Mouse (Mus musculus): ENCODE measurements around the gene 1700028P14Rik. TPM values are rescaled to one million over a fixed set of nuclear protein-coding genes. Genes with fewer than 3 reads are reported as not detected.
A peak's percentile ranks its signal among the peaks of the same experiment; 100 is the strongest.

The 1700028P14Rik gene
- not detected in 2 replicates for polyA plus RNA-seq (2012; rRNA removed)

GRCm38 (mm10) chr19:23652644-23653043, at the start of gene 1700028P14Rik:
Gene 1700028P14Rik, minus strand, starts transcription at chr19:23652812.
- DNase-seq (ENCODE audit: low read depth in 1 of 2, low spot score in 2 of 2), result no peak
- no peak within 1 kb of the TSS for H3K4me3 ChIP-seq (ENCODE audit: extremely low read depth, insufficient read depth, insufficient read length)
- H3K27me3 ChIP-seq (ENCODE audit: control insufficient read depth, insufficient read depth, low read length), result no peaks in the 10 kb centered on the region
- WGBS, result 18% methylated on average over 13 of the region's 13 CpGs
- H3K36me3 ChIP-seq (ENCODE audit: control insufficient read depth, insufficient read depth, low read length), result no peaks in the 10 kb centered on the region
- H3K27ac ChIP-seq (ENCODE audit: insufficient read depth, low read length), result no peak within 1 kb of the TSS
- H3K4me1 ChIP-seq (ENCODE audit: control insufficient read depth, insufficient read depth, insufficient read length), result no peaks in the 10 kb centered on the region
- TF ChIP-seq CTCF (IDR thresholded peaks at IDR 0.05; ENCODE audit: extremely low read depth, insufficient read depth, insufficient read length, insufficient replicate concordance), result no peak
- TF ChIP-seq POLR2A (IDR thresholded peaks at IDR 0.05; ENCODE audit: low read depth, low read length), result no peak

GRCm38 (mm10) chr19:23699131-23699530, 46.5 kb upstream of the 1700028P14Rik start:
- no peaks in the 10 kb centered on the region for H3K27me3 ChIP-seq (ENCODE audit: control insufficient read depth, insufficient read depth, low read length)
- no peak overlapping the region for H3K4me3 ChIP-seq (ENCODE audit: extremely low read depth, insufficient read depth, insufficient read length)
- WGBS, result 73% methylated on average over 4 of the region's 4 CpGs
- peaks cover 11% of the 10 kb centered on the region for H3K36me3 ChIP-seq (ENCODE audit: control insufficient read depth, insufficient read depth, low read length)
- no peaks in the 10 kb centered on the region; the same call in 1 of the 2 replicates for H3K4me1 ChIP-seq (ENCODE audit: control insufficient read depth, insufficient read depth, insufficient read length)
- TF ChIP-seq POLR2A (IDR thresholded peaks at IDR 0.05; ENCODE audit: low read depth, low read length), result no peak
- no peak for TF ChIP-seq CTCF (IDR thresholded peaks at IDR 0.05; ENCODE audit: extremely low read depth, insufficient read depth, insufficient read length, insufficient replicate concordance)
- no peak for DNase-seq (ENCODE audit: low read depth in 1 of 2, low spot score in 2 of 2)
- H3K27ac ChIP-seq (ENCODE audit: insufficient read depth, low read length), result no peak overlapping the region

DNA sequence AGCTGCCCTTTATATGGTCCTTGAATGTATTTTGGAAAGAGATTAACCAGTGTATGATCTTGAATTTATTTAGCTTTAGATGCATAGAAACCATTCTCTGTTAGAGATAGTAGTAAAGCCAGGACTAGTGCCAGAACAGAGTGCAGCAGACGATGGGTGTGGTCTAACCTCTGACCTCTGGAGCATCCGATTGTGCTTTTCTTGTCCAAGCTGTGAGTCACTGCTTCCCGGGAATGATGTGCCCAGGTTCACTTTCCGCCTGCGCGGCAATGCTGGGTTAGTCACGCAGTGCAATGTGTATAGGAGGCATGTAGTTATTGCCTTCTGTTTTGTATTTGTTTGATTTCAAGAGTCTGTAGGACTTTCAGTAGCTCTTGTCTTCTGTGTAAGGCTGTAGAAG, 45.8 kb upstream of the 1700028P14Rik start:
- no peaks in the 10 kb centered on the region; the same call in 1 of the 2 replicates for H3K4me1 ChIP-seq (ENCODE audit: control insufficient read depth, insufficient read depth, insufficient read length)
- no peaks in the 10 kb centered on the region for H3K27me3 ChIP-seq (ENCODE audit: control insufficient read depth, insufficient read depth, low read length)
- 92% methylated on average over 7 of the region's 7 CpGs for WGBS
- DNase-seq (ENCODE audit: low read depth in 1 of 2, low spot score in 2 of 2), result no peak
- no peak overlapping the region for H3K4me3 ChIP-seq (ENCODE audit: extremely low read depth, insufficient read depth, insufficient read length)
- H3K27ac ChIP-seq (ENCODE audit: insufficient read depth, low read length), result no peak overlapping the region
- peaks cover 11% of the 10 kb centered on the region for H3K36me3 ChIP-seq (ENCODE audit: control insufficient read depth, insufficient read depth, low read length)
- TF ChIP-seq POLR2A (IDR thresholded peaks at IDR 0.05; ENCODE audit: low read depth, low read length) (no peak), CTCF (IDR thresholded peaks at IDR 0.05; ENCODE audit: extremely low read depth, insufficient read depth, insufficient read length, insufficient replicate concordance) (no peak)

DNA sequence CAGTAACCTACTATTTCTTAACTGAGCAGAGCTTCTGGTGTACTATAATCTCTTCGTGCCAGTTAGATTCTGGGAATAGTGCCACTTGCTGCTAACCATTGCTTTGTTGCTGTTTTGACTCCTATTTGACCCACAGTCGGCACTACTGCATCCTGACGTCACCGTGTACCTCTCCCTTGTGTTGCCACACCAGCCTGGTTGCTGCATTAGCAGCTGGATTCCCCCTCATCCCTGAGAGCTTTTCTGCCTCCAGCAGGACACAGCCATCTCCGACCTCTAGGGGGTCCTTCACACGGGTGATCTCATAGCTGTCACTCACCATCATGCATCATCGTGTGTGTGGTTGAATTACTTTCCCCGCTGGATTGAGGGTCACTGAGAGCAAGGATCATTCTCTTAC, 45.2 kb upstream of the 1700028P14Rik start:
- no peak for TF ChIP-seq POLR2A (IDR thresholded peaks at IDR 0.05; ENCODE audit: low read depth, low read length)
- TF ChIP-seq CTCF (IDR thresholded peaks at IDR 0.05; ENCODE audit: extremely low read depth, insufficient read depth, insufficient read length, insufficient replicate concordance), result no peak
- no peak overlapping the region for H3K4me3 ChIP-seq (ENCODE audit: extremely low read depth, insufficient read depth, insufficient read length)
- WGBS, result 89% methylated on average over 8 of the region's 8 CpGs
- DNase-seq (ENCODE audit: low read depth in 1 of 2, low spot score in 2 of 2), result no peak
- H3K27ac ChIP-seq (ENCODE audit: insufficient read depth, low read length), result no peak overlapping the region
- H3K4me1 ChIP-seq (ENCODE audit: control insufficient read depth, insufficient read depth, insufficient read length), result no peaks in the 10 kb centered on the region; the same call in 1 of the 2 replicates
- H3K36me3 ChIP-seq (ENCODE audit: control insufficient read depth, insufficient read depth, low read length), result peaks cover 11% of the 10 kb centered on the region
- no peaks in the 10 kb centered on the region for H3K27me3 ChIP-seq (ENCODE audit: control insufficient read depth, insufficient read depth, low read length)

DNA sequence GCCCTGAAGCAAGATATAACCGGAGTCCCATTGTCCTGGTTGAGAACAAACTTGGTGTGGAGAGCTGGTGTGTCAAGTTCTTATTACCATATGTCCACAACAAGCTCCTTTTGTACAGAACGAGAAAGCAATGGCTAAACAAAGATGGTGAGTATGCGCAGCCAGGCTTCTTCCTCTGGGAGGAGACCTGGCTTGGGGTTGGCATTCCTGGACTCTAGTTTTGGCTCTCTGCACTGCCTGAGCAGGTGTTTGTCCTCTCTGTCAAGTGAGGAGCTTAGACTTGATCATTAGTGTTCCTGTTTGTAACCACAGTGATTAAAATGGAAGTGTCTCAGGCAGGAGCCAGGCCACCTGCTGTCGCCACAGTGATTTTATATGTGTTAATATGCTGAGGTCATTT, 41.7 kb upstream of the 1700028P14Rik start:
- Histone ChIP-seq H3K36me3 (ENCODE audit: control insufficient read depth, insufficient read depth, low read length) (peaks cover 9% of the 10 kb centered on the region), H3K4me1 (ENCODE audit: control insufficient read depth, insufficient read depth, insufficient read length) (peaks cover 2% of the 10 kb centered on the region; the same call in 1 of the 2 replicates), H3K4me3 (ENCODE audit: extremely low read depth, insufficient read depth, insufficient read length) (no peak overlapping the region), H3K27me3 (ENCODE audit: control insufficient read depth, insufficient read depth, low read length) (no peaks in the 10 kb centered on the region), H3K27ac (ENCODE audit: insufficient read depth, low read length) (no peak overlapping the region)
- WGBS, result 92% methylated on average over 4 of the region's 4 CpGs
- no peak for DNase-seq (ENCODE audit: low read depth in 1 of 2, low spot score in 2 of 2)
- TF ChIP-seq CTCF (IDR thresholded peaks at IDR 0.05; ENCODE audit: extremely low read depth, insufficient read depth, insufficient read length, insufficient replicate concordance) (no peak), POLR2A (IDR thresholded peaks at IDR 0.05; ENCODE audit: low read depth, low read length) (no peak)

- Histone ChIP-seq H3K4me3 (ENCODE audit: extremely low read depth, insufficient read depth, insufficient read length) (0 out of 2 replicates have a peak overlapping the region, but pooled peaks have one; percentile 14), H3K27me3 (ENCODE audit: control insufficient read depth, insufficient read depth, low read length) (no peaks in the 10 kb centered on the region; the same call in 1 of the 2 replicates), H3K27ac (ENCODE audit: insufficient read depth, low read length) (no peak overlapping the region), H3K4me1 (ENCODE audit: control insufficient read depth, insufficient read depth, insufficient read length) (peaks cover 2% of the 10 kb centered on the region), H3K36me3 (ENCODE audit: control insufficient read depth, insufficient read depth, low read length) (no peaks in the 10 kb centered on the region)
- 74% methylated on average over 4 of the region's 4 CpGs for WGBS
- no peak for TF ChIP-seq CTCF (IDR thresholded peaks at IDR 0.05; ENCODE audit: extremely low read depth, insufficient read depth, insufficient read length, insufficient replicate concordance)
- TF ChIP-seq POLR2A (IDR thresholded peaks at IDR 0.05; ENCODE audit: low read depth, low read length), result no peak
- no peak for DNase-seq (ENCODE audit: low read depth in 1 of 2, low spot score in 2 of 2)
Measured at GRCm38 (mm10) chr19:23688421-23688946, 35.9 kb upstream of the 1700028P14Rik start.

- H3K4me3 ChIP-seq (ENCODE audit: extremely low read depth, insufficient read depth, insufficient read length), result peak within 1 kb of the TSS; percentile 99
- no peaks in the 10 kb centered on the region; the same call in 1 of the 2 replicates for H3K27me3 ChIP-seq (ENCODE audit: control insufficient read depth, insufficient read depth, low read length)
- under 1% methylated on average over 93 of the region's 93 CpGs for WGBS
- H3K27ac ChIP-seq (ENCODE audit: insufficient read depth, low read length), result peak within 1 kb of the TSS; percentile 97
- peak; percentile 69 to 87 for DNase-seq (ENCODE audit: low read depth in 1 of 2, low spot score in 2 of 2)
- no peaks in the 10 kb centered on the region for H3K36me3 ChIP-seq (ENCODE audit: control insufficient read depth, insufficient read depth, low read length)
- peaks cover 2% of the 10 kb centered on the region for H3K4me1 ChIP-seq (ENCODE audit: control insufficient read depth, insufficient read depth, insufficient read length)
- TF ChIP-seq CTCF (IDR thresholded peaks at IDR 0.05; ENCODE audit: extremely low read depth, insufficient read depth, insufficient read length, insufficient replicate concordance), result peak; percentile 1; the same call in 1 of the 2 replicates
- no peak; the same call in none of the 2 replicates for TF ChIP-seq POLR2A (IDR thresholded peaks at IDR 0.05; ENCODE audit: low read depth, low read length)
Measured at GRCm38 (mm10) chr19:23687296-23688021, 34.8 kb upstream of the 1700028P14Rik start, which contains the start of gene Ptar1. Gene Ptar1, plus strand, starts transcription at chr19:23687429.

Data from spleen, adult 2 months (tissue).